Mouse (Mus musculus) intestine, embryonic 16.5 days (tissue): ENCODE results near the gene Lrmda. TPM values are rescaled to one million over a fixed set of nuclear protein-coding genes. Genes with fewer than 3 reads are reported as not detected.

Experiments used
- ATAC-seq: fragments of 200-750 bp; cut with Nextera tagmentation; 2 replicates; pipeline ENCODE4 v1.8.0; 2017; ENCODE audit warnings: moderate TSS enrichment, moderate library complexity
- H3K27ac ChIP-seq: fragments of 300-500 bp; sonication (generic); 2 replicates; pipeline ENCODE4 v1.5.1; 2014; ENCODE audit warnings: mild to moderate bottlenecking, low read length
- H3K27me3 ChIP-seq: fragments of 300-500 bp; sonication (generic); replicated peaks from 2 replicates; pipeline ENCODE4 v1.6.1; 2014; ENCODE audit warnings: low read length, control low read depth, mixed read lengths; ENCODE audit not compliant: control insufficient read depth, insufficient read depth
- H3K36me3 ChIP-seq: fragments of 300-500 bp; sonication (generic); 2 replicates; pipeline ENCODE4 v1.6.1; 2014; ENCODE audit warnings: low read length, control low read depth; ENCODE audit not compliant: control insufficient read depth, insufficient read depth
- H3K4me1 ChIP-seq: fragments of 300-500 bp; sonication (generic); 2 replicates; pipeline ENCODE4 v1.6.1; 2014; ENCODE audit warnings: low read length, control low read depth, mixed read lengths; ENCODE audit not compliant: control insufficient read depth, insufficient read depth
- H3K4me2 ChIP-seq: fragments of 300-500 bp; sonication (generic); 2 replicates; pipeline ENCODE4 v1.6.1; 2014; ENCODE audit warnings: low read depth, low read length, control low read depth
- H3K4me3 ChIP-seq: fragments of 300-500 bp; sonication (generic); 2 replicates; pipeline ENCODE4 v1.5.1; 2014; ENCODE audit warnings: mild to moderate bottlenecking, low read length
- H3K9ac ChIP-seq: fragments of 300-500 bp; sonication (generic); 2 replicates; pipeline ENCODE4 v1.6.1; 2014; ENCODE audit warnings: low read depth, low read length
- H3K9me3 ChIP-seq: fragments of 300-500 bp; sonication (generic); 2 replicates; pipeline ENCODE4 v1.6.1; 2016; ENCODE audit warnings: low read length, control low read depth; ENCODE audit not compliant: control insufficient read depth
- WGBS: fragments of 180-500 bp; shearing (Covaris S2); extraction: QIAGEN DNeasy Blood & Tissue Kit; methylation state at CpG from one replicate; pipeline ENCODE4 v1.1.7; 2014; 5-methylcytosine and 5-hydroxymethylcytosine counted together
- polyA plus RNA-seq: library from polyadenylated mRNA; unstranded; fragments of >200 nt; fragmentation: Nextera tagmentation; extraction: Ambion mirVana; gene quantifications from 2 replicates; pipeline ENCODE4 v1.2.1, GENCODE M21; 2015

The Lrmda gene
- polyA plus RNA-seq, 1 experiment from 2014 or later, result 0.53 TPM

GRCm38 (mm10) chr14:22922571-22922970 is 903.1 kb downstream of the Lrmda start:
- Histone ChIP-seq H3K4me3 (no peak overlapping the region), H3K9ac (no peak overlapping the region), H3K4me2 (no peak overlapping the region), H3K9me3 (no peaks in the 10 kb centered on the region), H3K27ac (0 out of 2 replicates have a peak overlapping the region, but pooled peaks have one; percentile 1), H3K27me3 (no peaks in the 10 kb centered on the region), H3K4me1 (peaks cover 4% of the 10 kb centered on the region; the same call in 1 of the 2 replicates), H3K36me3 (no peaks in the 10 kb centered on the region)
- no peak for ATAC-seq
- 82% methylated on average over 4 of the region's 4 CpGs for WGBS

- Histone ChIP-seq H3K36me3 (no peaks in the 10 kb centered on the region), H3K9ac (no peak overlapping the region), H3K4me3 (no peak overlapping the region), H3K27ac (no peak overlapping the region), H3K9me3 (no peaks in the 10 kb centered on the region), H3K27me3 (no peaks in the 10 kb centered on the region), H3K4me2 (no peak overlapping the region), H3K4me1 (peaks cover 4% of the 10 kb centered on the region; the same call in 1 of the 2 replicates)
- no peak for ATAC-seq
- 46% methylated on average over 1 of the region's 2 CpGs for WGBS
These were observed 903.7 kb downstream of the Lrmda start for GRCm38 (mm10) chr14:22923251-22923650.

- WGBS, result 96% methylated on average over 2 of the region's 2 CpGs
- Histone ChIP-seq H3K4me2 (no peak overlapping the region), H3K27me3 (no peaks in the 10 kb centered on the region), H3K9ac (no peak overlapping the region), H3K27ac (no peak overlapping the region), H3K9me3 (no peaks in the 10 kb centered on the region), H3K4me3 (no peak overlapping the region), H3K36me3 (no peaks in the 10 kb centered on the region), H3K4me1 (peaks cover 8% of the 10 kb centered on the region; the same call in 1 of the 2 replicates)
- ATAC-seq, result no peak
These were observed 908.8 kb downstream of the Lrmda start for GRCm38 (mm10) chr14:22928263-22928662.

GRCm38 (mm10) chr14:22928683-22929082 is 909.2 kb downstream of the Lrmda start:
- H3K4me3 ChIP-seq, result no peak overlapping the region
- no peak overlapping the region for H3K27ac ChIP-seq
- H3K4me1 ChIP-seq, result peaks cover 8% of the 10 kb centered on the region; the same call in 1 of the 2 replicates
- H3K36me3 ChIP-seq, result no peaks in the 10 kb centered on the region
- no peak for ATAC-seq
- no peak overlapping the region for H3K9ac ChIP-seq
- no peaks in the 10 kb centered on the region for H3K9me3 ChIP-seq
- 96% methylated on average over 1 of the region's 1 CpGs for WGBS
- no peak overlapping the region for H3K4me2 ChIP-seq
- no peaks in the 10 kb centered on the region for H3K27me3 ChIP-seq

GRCm38 (mm10) chr14:22929585-22929984 is 910.1 kb downstream of the Lrmda start:
- Histone ChIP-seq H3K4me3 (no peak overlapping the region), H3K4me1 (peaks cover 8% of the 10 kb centered on the region; the same call in 1 of the 2 replicates), H3K9ac (no peak overlapping the region), H3K27ac (no peak overlapping the region), H3K36me3 (no peaks in the 10 kb centered on the region), H3K9me3 (no peaks in the 10 kb centered on the region), H3K27me3 (no peaks in the 10 kb centered on the region), H3K4me2 (no peak overlapping the region)
- WGBS, result 87% methylated on average over 2 of the region's 2 CpGs
- ATAC-seq, result no peak

- Histone ChIP-seq H3K4me1 (peaks cover 8% of the 10 kb centered on the region; the same call in 1 of the 2 replicates), H3K27ac (no peak overlapping the region), H3K27me3 (no peaks in the 10 kb centered on the region), H3K4me3 (no peak overlapping the region), H3K4me2 (no peak overlapping the region), H3K9ac (no peak overlapping the region), H3K9me3 (no peaks in the 10 kb centered on the region), H3K36me3 (no peaks in the 10 kb centered on the region)
- 70% methylated on average over 9 of the region's 9 CpGs for WGBS
- no peak; the same call in 1 of the 2 replicates for ATAC-seq
These were observed 911.1 kb downstream of the Lrmda start for GRCm38 (mm10) chr14:22930488-22931046.

GRCm38 (mm10) chr14:22931114-22931822 is 911.8 kb downstream of the Lrmda start:
- peak; percentile 70; the same call in 1 of the 2 replicates for ATAC-seq
- no peak overlapping the region for H3K4me3 ChIP-seq
- peak overlapping the region; percentile 9; the same call in 1 of the 2 replicates for H3K27ac ChIP-seq
- H3K27me3 ChIP-seq, result no peaks in the 10 kb centered on the region
- peaks cover 8% of the 10 kb centered on the region; the same call in 1 of the 2 replicates for H3K4me1 ChIP-seq
- H3K9ac ChIP-seq, result no peak overlapping the region
- no peaks in the 10 kb centered on the region for H3K9me3 ChIP-seq
- 60% methylated on average over 4 of the region's 4 CpGs for whole genome bisulfite sequencing
- no peak overlapping the region for H3K4me2 ChIP-seq
- no peaks in the 10 kb centered on the region for H3K36me3 ChIP-seq

GRCm38 (mm10) chr14:22936701-22937100 is 917.2 kb downstream of the Lrmda start:
- no peak overlapping the region for H3K4me2 ChIP-seq
- H3K4me1 ChIP-seq, result 0 out of 2 replicates have a peak, but pooled peaks cover 2% of the 10 kb centered on the region
- no peaks in the 10 kb centered on the region for H3K36me3 ChIP-seq
- H3K27ac ChIP-seq, result no peak overlapping the region
- no peak overlapping the region for H3K9ac ChIP-seq
- H3K27me3 ChIP-seq, result no peaks in the 10 kb centered on the region
- H3K9me3 ChIP-seq, result no peaks in the 10 kb centered on the region
- 83% methylated on average over 3 of the region's 3 CpGs for WGBS
- no peak for ATAC-seq
- H3K4me3 ChIP-seq, result no peak overlapping the region

- no peaks in the 10 kb centered on the region for H3K36me3 ChIP-seq
- ATAC-seq, result no peak
- H3K4me1 ChIP-seq, result 0 out of 2 replicates have a peak, but pooled peaks cover 2% of the 10 kb centered on the region
- no peak overlapping the region for H3K4me2 ChIP-seq
- no peaks in the 10 kb centered on the region for H3K27me3 ChIP-seq
- 0 out of 2 replicates have a peak overlapping the region, but pooled peaks have one; percentile 25 for H3K27ac ChIP-seq
- H3K4me3 ChIP-seq, result no peak overlapping the region
- H3K9me3 ChIP-seq, result no peaks in the 10 kb centered on the region
- WGBS, result 33% methylated on average over 2 of the region's 2 CpGs
- no peak overlapping the region for H3K9ac ChIP-seq
These were observed 921.1 kb downstream of the Lrmda start for GRCm38 (mm10) chr14:22940576-22940975.
